Mouse (Mus musculus): Measurements from ENCODE around the gene Camta1. TPM values are rescaled to one million over a fixed set of nuclear protein-coding genes. Genes with fewer than 3 reads are reported as not detected.

The Camta1 gene
- polyA plus RNA-seq, 1 experiment from 2014 or later: 140 TPM

DNA sequence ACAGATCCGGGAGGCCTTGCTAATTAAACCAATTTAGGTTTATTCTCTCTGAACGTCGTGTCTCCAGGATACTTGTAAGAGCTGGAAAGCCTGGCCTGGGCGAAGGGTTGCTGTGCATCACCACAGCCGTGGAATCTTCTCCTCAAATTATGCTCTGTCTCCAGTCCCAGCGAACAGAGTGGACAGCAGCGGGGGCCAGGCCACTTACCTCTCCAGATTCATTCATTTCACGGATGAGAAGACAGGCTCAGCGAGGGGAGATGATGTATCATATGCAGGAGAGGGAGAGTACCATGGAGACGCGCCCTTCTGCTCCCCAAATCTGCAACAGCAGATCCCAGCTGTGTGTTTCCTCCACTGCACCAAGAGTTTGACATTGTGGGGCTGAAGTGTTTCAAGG is 711.6 kb downstream of the Camta1 start:
- Histone ChIP-seq H3K4me2 (ENCODE audit: low read depth, low read length, severe bottlenecking) (no peak overlapping the region), H3K27ac (ENCODE audit: low read depth, low read length) (no peak overlapping the region), H3K9ac (ENCODE audit: low read length) (no peak overlapping the region), H3K9me3 (ENCODE audit: control insufficient read depth, low read length) (no peaks in the 10 kb centered on the region), H3K4me1 (replicated peaks; ENCODE audit: control insufficient read depth, insufficient read depth, low read length) (peaks cover 15% of the 10 kb centered on the region), H3K4me3 (ENCODE audit: low read depth, low read length) (no peak overlapping the region), H3K27me3 (ENCODE audit: control insufficient read depth, insufficient read depth, low read length) (no peaks in the 10 kb centered on the region), H3K36me3 (ENCODE audit: control insufficient read depth, insufficient read depth, low read length) (no peaks in the 10 kb centered on the region)
- no peak for ATAC-seq (replicated peaks; ENCODE audit: low FRiP score)
- WGBS: 71% methylated on average over 11 of the region's 11 CpGs
- no peak for DNase-seq (ENCODE audit: low spot score)

GRCm38 (mm10) chr4:151147541-151147940 is 714.1 kb downstream of the Camta1 start:
- Histone ChIP-seq H3K9me3 (ENCODE audit: control insufficient read depth, low read length) (no peaks in the 10 kb centered on the region; the same call in 1 of the 2 replicates), H3K4me1 (replicated peaks; ENCODE audit: control insufficient read depth, insufficient read depth, low read length) (peaks cover 4% of the 10 kb centered on the region; the same call in 1 of the 2 replicates), H3K4me2 (ENCODE audit: low read depth, low read length, severe bottlenecking) (no peak overlapping the region), H3K36me3 (ENCODE audit: control insufficient read depth, insufficient read depth, low read length) (no peaks in the 10 kb centered on the region), H3K4me3 (ENCODE audit: low read depth, low read length) (no peak overlapping the region), H3K27ac (ENCODE audit: low read depth, low read length) (no peak overlapping the region), H3K27me3 (ENCODE audit: control insufficient read depth, insufficient read depth, low read length) (no peaks in the 10 kb centered on the region), H3K9ac (ENCODE audit: low read length) (no peak overlapping the region)
- ATAC-seq (replicated peaks; ENCODE audit: low FRiP score) (no peak), DNase-seq (ENCODE audit: low spot score) (no peak)
- WGBS: 26% methylated on average over 12 of the region's 12 CpGs

DNA sequence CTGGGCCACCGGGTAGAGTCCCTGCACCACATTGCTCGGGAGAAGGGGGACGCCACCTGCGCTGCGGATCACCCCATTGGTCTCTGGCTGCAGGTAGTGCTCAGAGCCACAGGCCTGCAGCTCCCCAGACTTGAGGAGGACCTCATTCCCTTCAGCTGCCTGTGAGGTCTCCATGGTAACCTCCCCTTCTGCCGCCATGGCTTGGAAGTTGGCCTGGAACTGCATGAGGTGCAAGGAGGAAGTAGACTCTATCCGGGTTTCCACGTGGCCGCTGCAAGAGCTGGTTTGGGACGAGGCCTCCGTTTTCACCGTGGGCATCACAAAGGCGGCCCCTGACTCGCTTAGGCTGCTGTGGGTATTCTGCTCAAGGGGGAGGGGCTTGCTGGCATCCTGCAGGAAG is 717.6 kb downstream of the Camta1 start:
- H3K36me3 ChIP-seq (ENCODE audit: control insufficient read depth, insufficient read depth, low read length): no peaks in the 10 kb centered on the region
- H3K4me1 ChIP-seq (replicated peaks; ENCODE audit: control insufficient read depth, insufficient read depth, low read length): peaks cover 15% of the 10 kb centered on the region
- 77% methylated on average over 14 of the region's 14 CpGs for WGBS
- no peaks in the 10 kb centered on the region for H3K27me3 ChIP-seq (ENCODE audit: control insufficient read depth, insufficient read depth, low read length)
- no peak for DNase-seq (ENCODE audit: low spot score)
- H3K4me2 ChIP-seq (ENCODE audit: low read depth, low read length, severe bottlenecking): no peak overlapping the region
- no peak for ATAC-seq (replicated peaks; ENCODE audit: low FRiP score)
- H3K27ac ChIP-seq (ENCODE audit: low read depth, low read length): no peak overlapping the region
- H3K4me3 ChIP-seq (ENCODE audit: low read depth, low read length): no peak overlapping the region
- H3K9me3 ChIP-seq (ENCODE audit: control insufficient read depth, low read length): no peaks in the 10 kb centered on the region; the same call in 1 of the 2 replicates
- no peak overlapping the region for H3K9ac ChIP-seq (ENCODE audit: low read length)

GRCm38 (mm10) chr4:151141196-151141880 is 720.3 kb downstream of the Camta1 start:
- 0 out of 2 replicates have a peak overlapping the region, but pooled peaks have one; percentile 4 for H3K4me3 ChIP-seq (ENCODE audit: low read depth, low read length)
- H3K27me3 ChIP-seq (ENCODE audit: control insufficient read depth, insufficient read depth, low read length): no peaks in the 10 kb centered on the region
- peak overlapping the region; percentile 50 for H3K9ac ChIP-seq (ENCODE audit: low read length)
- no peaks in the 10 kb centered on the region for H3K36me3 ChIP-seq (ENCODE audit: control insufficient read depth, insufficient read depth, low read length)
- 9% methylated on average over 13 of the region's 13 CpGs for WGBS
- DNase-seq (ENCODE audit: low spot score) (peak; percentile 98), ATAC-seq (replicated peaks; ENCODE audit: low FRiP score) (peak; percentile 50)
- peak overlapping the region; percentile 97 for H3K27ac ChIP-seq (ENCODE audit: low read depth, low read length)
- peak overlapping the region; percentile 47 for H3K4me2 ChIP-seq (ENCODE audit: low read depth, low read length, severe bottlenecking)
- peaks cover 17% of the 10 kb centered on the region; the same call in 1 of the 2 replicates for H3K4me1 ChIP-seq (replicated peaks; ENCODE audit: control insufficient read depth, insufficient read depth, low read length)
- H3K9me3 ChIP-seq (ENCODE audit: control insufficient read depth, low read length): no peaks in the 10 kb centered on the region; the same call in 1 of the 2 replicates

DNA sequence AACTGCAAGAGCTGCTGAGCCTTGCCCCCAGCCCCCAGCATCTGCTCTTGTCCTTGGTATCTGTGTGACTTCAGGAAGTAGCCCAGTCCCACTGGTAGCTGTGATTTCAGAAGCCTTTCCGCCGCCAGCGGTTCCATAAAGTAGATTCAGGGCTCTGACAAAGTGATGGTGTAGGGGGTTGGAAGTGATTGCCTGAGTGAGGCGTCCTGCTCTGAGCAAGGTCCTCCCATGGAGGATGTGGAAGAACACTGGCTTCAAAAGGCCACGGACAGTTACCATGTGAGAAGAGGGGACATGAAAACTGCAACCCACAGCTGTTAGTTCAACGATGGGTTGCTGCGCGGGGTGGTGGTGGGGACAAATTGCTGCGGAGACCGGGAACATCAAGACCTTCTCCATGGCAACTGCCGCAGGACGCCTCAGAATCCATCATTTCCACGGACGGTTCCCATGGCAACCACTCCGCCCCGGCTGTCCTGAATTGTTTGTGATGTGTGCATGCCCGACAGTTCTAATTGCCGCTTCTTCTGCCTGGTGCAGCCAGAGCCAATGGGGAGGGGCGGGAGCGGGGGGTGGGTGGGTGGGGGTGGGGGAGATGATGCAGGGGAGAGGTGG is 721.2 kb downstream of the Camta1 start:
- H3K4me3 ChIP-seq (ENCODE audit: low read depth, low read length): 0 out of 2 replicates have a peak overlapping the region, but pooled peaks have one; percentile 7
- DNase-seq (ENCODE audit: low spot score): peak; percentile 95
- H3K9ac ChIP-seq (ENCODE audit: low read length): peak overlapping the region; percentile 51
- H3K27ac ChIP-seq (ENCODE audit: low read depth, low read length): peak overlapping the region; percentile 97
- no peaks in the 10 kb centered on the region for H3K36me3 ChIP-seq (ENCODE audit: control insufficient read depth, insufficient read depth, low read length)
- peak overlapping the region; percentile 47 for H3K4me2 ChIP-seq (ENCODE audit: low read depth, low read length, severe bottlenecking)
- H3K4me1 ChIP-seq (replicated peaks; ENCODE audit: control insufficient read depth, insufficient read depth, low read length): peaks cover 17% of the 10 kb centered on the region; the same call in 1 of the 2 replicates
- WGBS: 5% methylated on average over 20 of the region's 20 CpGs
- H3K27me3 ChIP-seq (ENCODE audit: control insufficient read depth, insufficient read depth, low read length): no peaks in the 10 kb centered on the region
- no peaks in the 10 kb centered on the region; the same call in 1 of the 2 replicates for H3K9me3 ChIP-seq (ENCODE audit: control insufficient read depth, low read length)
- peak; percentile 81 for ATAC-seq (replicated peaks; ENCODE audit: low FRiP score)

DNA sequence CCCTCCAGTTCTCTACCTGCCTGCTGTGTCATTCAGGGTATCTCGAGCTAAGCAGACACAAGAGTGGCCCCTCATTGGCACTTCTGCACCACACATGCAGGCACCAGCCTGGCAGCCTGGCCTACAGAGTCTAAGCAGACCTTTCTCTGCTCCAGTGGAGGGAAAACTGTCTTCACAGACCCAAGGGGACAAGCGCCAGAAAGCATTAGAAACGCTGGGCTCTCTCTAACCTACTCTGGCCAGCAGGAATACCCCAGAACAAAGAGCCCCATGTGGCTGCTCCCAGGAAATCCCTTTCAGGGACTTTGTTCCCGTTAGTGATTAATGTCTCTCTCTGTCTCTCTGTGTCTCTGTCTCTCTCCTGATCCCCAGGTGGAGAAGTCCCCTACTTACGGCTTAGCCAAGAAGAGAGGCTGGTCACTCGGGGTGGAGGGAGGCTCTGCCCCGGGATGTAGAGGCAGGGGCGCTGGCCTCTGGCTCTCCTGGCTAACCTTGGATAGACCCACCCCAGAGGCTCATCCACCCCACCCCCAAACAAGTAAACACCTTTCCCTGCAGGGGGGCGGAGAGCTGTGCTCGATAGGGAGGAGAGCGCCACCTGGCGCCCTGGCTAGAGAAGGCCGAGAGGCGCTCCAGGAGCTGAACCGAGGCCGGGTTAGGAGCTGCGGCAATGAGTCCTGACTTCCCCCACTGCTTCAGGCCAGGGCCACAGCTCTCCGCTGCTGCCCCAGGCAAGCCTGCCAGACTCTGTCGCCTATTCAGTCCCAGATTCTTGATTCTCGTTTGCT is 722.4 kb downstream of the Camta1 start:
- Histone ChIP-seq H3K4me2 (ENCODE audit: low read depth, low read length, severe bottlenecking) (peak overlapping the region; percentile 47), H3K4me1 (replicated peaks; ENCODE audit: control insufficient read depth, insufficient read depth, low read length) (peaks cover 17% of the 10 kb centered on the region; the same call in 1 of the 2 replicates), H3K9ac (ENCODE audit: low read length) (peak overlapping the region; percentile 51; the same call in 1 of the 2 replicates), H3K27ac (ENCODE audit: low read depth, low read length) (peak overlapping the region; percentile 97), H3K36me3 (ENCODE audit: control insufficient read depth, insufficient read depth, low read length) (no peaks in the 10 kb centered on the region), H3K4me3 (ENCODE audit: low read depth, low read length) (no peak overlapping the region; the same call in 1 of the 2 replicates), H3K27me3 (ENCODE audit: control insufficient read depth, insufficient read depth, low read length) (no peaks in the 10 kb centered on the region), H3K9me3 (ENCODE audit: control insufficient read depth, low read length) (no peaks in the 10 kb centered on the region)
- ATAC-seq (replicated peaks; ENCODE audit: low FRiP score) (peak; percentile 25; the same call in 1 of the 2 replicates), DNase-seq (ENCODE audit: low spot score) (peak; percentile 94)
- 3% methylated on average over 20 of the region's 20 CpGs for WGBS

DNA sequence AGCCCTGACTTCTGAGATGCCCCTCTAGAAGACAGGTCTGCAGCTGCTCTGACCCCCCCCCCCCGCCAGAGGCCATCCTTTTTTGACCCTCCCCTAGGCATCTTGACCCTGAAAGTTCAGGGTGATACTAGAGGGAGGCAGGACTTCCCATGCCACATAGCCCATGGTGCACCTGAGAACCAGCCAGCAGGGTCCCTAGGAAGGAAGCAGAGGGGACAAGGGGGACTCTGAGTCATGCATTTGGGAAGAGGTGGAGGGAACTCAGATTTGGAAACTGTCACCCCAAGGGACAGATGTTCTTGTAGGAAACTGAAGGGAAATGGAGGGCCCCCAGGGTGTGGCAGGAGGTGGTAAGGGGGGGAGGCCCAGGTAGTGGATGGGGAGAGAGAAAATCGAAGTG is 723.1 kb downstream of the Camta1 start:
- no peaks in the 10 kb centered on the region for H3K36me3 ChIP-seq (ENCODE audit: control insufficient read depth, insufficient read depth, low read length)
- peak overlapping the region; percentile 8; the same call in 1 of the 2 replicates for H3K27ac ChIP-seq (ENCODE audit: low read depth, low read length)
- H3K4me1 ChIP-seq (replicated peaks; ENCODE audit: control insufficient read depth, insufficient read depth, low read length): peaks cover 17% of the 10 kb centered on the region; the same call in 1 of the 2 replicates
- no peaks in the 10 kb centered on the region for H3K9me3 ChIP-seq (ENCODE audit: control insufficient read depth, low read length)
- H3K9ac ChIP-seq (ENCODE audit: low read length): no peak overlapping the region
- no peak for ATAC-seq (replicated peaks; ENCODE audit: low FRiP score)
- no peak overlapping the region for H3K4me3 ChIP-seq (ENCODE audit: low read depth, low read length)
- no peak overlapping the region for H3K4me2 ChIP-seq (ENCODE audit: low read depth, low read length, severe bottlenecking)
- WGBS: 28% methylated on average over 2 of the region's 2 CpGs
- H3K27me3 ChIP-seq (ENCODE audit: control insufficient read depth, insufficient read depth, low read length): no peaks in the 10 kb centered on the region
- DNase-seq (ENCODE audit: low spot score): no peak

- Histone ChIP-seq H3K4me3 (ENCODE audit: low read depth, low read length) (no peak overlapping the region), H3K27ac (ENCODE audit: low read depth, low read length) (no peak overlapping the region), H3K9ac (ENCODE audit: low read length) (no peak overlapping the region), H3K27me3 (ENCODE audit: control insufficient read depth, insufficient read depth, low read length) (no peaks in the 10 kb centered on the region), H3K4me1 (replicated peaks; ENCODE audit: control insufficient read depth, insufficient read depth, low read length) (peaks cover 17% of the 10 kb centered on the region; the same call in 1 of the 2 replicates), H3K9me3 (ENCODE audit: control insufficient read depth, low read length) (no peaks in the 10 kb centered on the region), H3K36me3 (ENCODE audit: control insufficient read depth, insufficient read depth, low read length) (no peaks in the 10 kb centered on the region), H3K4me2 (ENCODE audit: low read depth, low read length, severe bottlenecking) (no peak overlapping the region)
- DNase-seq (ENCODE audit: low spot score) (no peak), ATAC-seq (replicated peaks; ENCODE audit: low FRiP score) (no peak)
- 38% methylated on average over 10 of the region's 10 CpGs for WGBS
These were observed 723.5 kb downstream of the Camta1 start for GRCm38 (mm10) chr4:151138135-151138534.

Measured in forebrain, embryonic 11.5 days (tissue).